Mouse (Mus musculus) granulocyte monocyte progenitor cell, adult 5-6 weeks (primary cell): ENCODE results near the gene Lamtor1. TPM values are rescaled to one million over a fixed set of nuclear protein-coding genes. Genes with fewer than 3 reads are reported as not detected.

Experiments
- ATAC-seq: replicated peaks from 2 replicates; pipeline ENCODE4 v1.8.0; 2016; ENCODE audit warnings: mild to moderate bottlenecking, moderate TSS enrichment, inconsistent platforms; ENCODE audit not compliant: poor library complexity, severe bottlenecking
- total RNA-seq, 2 experiments: library from RNA; stranded (forward) in 1 of 2; stranded (reverse) in 1 of 2; fragments of 200-712, 200-1000 nt in 1 of 2; fragments of >200 nt in 1 of 2; fragmentation: Nextera tagmentation in 1 of 2; gene quantifications; 2 replicates each; pipeline ENCODE4 v1.2.3; 2014 to 2017

The Lamtor1 gene
- total RNA-seq, 2 experiments from 2014 or later, result 89.7 to 91.7 TPM

DNA sequence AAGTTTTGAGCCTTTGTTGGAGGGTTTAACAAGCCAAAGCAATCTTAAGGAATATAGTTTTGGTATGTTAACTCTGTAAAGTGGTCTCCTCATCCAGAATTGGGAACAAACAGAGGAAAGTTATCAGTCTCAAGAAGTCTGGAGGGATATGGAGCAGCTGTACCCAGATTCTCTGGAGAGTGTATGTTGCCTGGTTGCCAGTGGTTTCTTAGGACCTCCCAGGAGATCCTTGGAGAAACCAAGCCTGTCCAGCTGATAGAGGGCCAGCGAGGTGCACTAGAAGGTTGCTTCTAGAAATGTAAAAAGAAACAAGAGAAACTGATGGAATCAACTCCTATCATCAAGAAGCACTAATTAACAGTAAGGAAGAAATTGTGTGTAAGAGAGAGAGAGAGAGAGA lies 45.9 kb downstream of the Lamtor1 start:
- ATAC-seq, result no peak

DNA sequence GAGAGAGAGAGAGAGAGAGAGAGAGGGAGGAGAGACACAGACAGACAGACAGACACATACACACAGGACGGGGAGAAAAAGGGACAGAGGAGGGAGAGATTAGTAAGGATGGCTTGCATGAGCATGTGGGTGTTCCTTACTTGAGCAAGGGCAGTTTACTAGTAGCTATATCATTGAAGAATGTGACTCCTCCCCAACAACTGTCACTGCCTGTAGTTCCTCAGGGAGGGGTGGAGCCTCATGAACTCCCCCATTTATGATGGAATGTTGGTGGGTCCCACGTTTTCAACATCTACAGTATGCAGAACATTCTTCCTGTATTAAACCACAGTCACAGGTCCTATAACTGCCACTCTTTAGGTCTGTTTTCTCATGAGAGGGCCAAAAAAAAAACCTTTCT lies 46.4 kb downstream of the Lamtor1 start:
- ATAC-seq, result peak; percentile 75

GRCm38 (mm10) chr7:101954163-101954562 lies 48.5 kb downstream of the Lamtor1 start:
- no peak for ATAC-seq

GRCm38 (mm10) chr7:101955276-101955675 lies 49.6 kb downstream of the Lamtor1 start:
- ATAC-seq, result no peak

DNA sequence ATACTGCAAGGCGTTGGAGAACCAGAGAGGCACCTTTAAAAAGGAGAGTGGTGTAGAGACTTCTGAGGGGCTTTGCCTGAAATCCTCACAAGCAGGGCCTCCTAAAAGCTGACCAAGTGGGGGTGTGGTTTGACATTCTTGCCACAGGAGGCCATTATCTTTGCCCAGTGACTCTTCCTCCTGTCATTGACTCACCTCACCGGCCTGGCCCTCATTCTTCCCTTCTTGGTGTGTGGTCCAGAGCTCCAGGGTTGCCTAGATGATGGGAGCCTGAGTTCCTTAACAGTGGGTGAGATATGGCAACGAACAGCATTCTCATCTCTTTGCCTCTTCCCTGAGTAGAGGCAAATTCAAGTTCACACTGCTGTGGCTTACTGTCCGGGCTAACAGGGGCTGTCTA lies 50.2 kb downstream of the Lamtor1 start:
- ATAC-seq, result 0 out of 2 replicates have a peak, but pooled peaks have one; percentile 23

DNA sequence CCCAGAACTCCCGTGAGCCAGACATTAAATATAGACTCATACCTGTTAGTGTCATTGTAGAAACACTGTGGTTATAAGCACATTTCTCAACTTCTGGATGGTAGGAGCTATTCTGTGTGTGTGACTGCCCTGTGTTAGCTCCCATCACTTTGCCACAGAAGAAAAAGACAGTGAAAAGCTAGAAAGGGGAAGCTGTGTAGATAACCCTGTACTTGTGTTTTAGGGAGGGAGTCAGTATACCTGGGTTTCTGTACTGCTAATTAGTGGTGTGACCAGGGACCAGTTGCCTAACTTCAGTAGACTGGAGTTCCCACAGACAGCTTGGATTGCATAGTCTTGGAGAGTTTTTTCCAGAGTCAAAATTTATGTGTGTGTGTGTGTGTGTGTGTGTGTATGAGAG lies 50.8 kb downstream of the Lamtor1 start:
- ATAC-seq, result peak; percentile 67

DNA sequence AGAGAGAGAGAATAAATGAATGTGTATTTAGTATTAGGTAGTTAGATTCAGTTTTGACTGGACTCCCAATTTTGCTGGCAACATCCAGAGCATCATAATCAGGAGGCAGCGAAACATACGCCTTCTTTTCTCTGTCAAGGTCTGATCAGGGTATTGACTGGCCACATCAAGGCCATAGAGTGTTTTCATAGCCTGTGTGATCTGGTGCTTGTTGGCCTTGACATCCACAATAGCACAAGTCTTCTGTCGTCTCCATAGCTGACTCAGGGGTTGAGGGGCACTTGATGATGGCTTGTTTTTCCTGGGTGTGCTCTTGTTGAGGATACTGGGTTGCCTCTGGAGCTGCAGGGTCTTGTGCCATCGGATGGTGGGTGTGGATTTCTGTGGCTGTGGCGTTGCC lies 51.2 kb downstream of the Lamtor1 start:
- ATAC-seq, result no peak

- no peak for ATAC-seq
These were observed 57.1 kb downstream of the Lamtor1 start for GRCm38 (mm10) chr7:101962829-101963228.

- no peak for ATAC-seq
These were observed 57.9 kb downstream of the Lamtor1 start for GRCm38 (mm10) chr7:101963621-101964020.

- no peak for ATAC-seq
These were observed 58.8 kb downstream of the Lamtor1 start for GRCm38 (mm10) chr7:101964551-101964950.

DNA sequence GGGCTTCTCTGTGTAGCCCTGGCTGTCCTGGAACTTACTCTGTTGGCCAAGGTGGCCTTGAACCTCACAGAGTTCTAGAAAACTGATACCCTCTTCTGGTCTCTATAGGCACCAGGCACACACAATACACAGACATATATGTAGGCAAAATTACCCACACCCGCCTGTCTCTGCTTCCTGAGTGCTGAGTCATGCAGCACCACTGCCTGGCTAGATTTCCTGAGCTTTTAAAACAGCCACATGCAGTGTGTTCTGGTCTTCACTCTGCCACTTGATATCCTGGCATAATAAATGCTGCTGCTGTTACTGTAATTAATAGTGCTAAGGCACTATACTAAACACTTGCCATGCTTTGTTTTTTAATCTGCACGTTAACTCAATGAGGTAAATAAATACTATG lies 59.9 kb downstream of the Lamtor1 start:
- ATAC-seq, result peak; percentile 42; the same call in 1 of the 2 replicates

DNA sequence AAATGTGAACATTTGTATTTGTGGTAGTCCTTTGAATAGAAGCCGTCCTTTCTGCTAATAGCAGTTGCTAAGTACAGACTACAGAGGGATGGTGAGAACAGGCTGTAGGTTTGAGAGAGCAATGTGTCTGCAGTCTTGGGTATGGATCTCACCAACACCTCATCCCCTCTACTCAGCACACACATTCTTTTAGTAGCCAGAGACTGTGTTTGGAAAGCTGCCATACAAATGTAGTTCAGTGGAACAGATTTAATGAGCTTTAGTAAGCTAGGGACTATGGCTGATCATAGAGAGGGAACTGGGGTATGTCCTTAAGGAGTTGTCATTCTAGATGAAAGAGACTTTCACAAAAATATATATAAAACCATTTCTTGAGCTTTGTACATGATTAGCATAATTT lies 61.6 kb downstream of the Lamtor1 start:
- ATAC-seq, result no peak

- no peak for ATAC-seq
These were observed 63.0 kb downstream of the Lamtor1 start for GRCm38 (mm10) chr7:101968751-101969150.

GRCm38 (mm10) chr7:101969694-101970428 lies 64.2 kb downstream of the Lamtor1 start:
- peak; percentile 69 for ATAC-seq

DNA sequence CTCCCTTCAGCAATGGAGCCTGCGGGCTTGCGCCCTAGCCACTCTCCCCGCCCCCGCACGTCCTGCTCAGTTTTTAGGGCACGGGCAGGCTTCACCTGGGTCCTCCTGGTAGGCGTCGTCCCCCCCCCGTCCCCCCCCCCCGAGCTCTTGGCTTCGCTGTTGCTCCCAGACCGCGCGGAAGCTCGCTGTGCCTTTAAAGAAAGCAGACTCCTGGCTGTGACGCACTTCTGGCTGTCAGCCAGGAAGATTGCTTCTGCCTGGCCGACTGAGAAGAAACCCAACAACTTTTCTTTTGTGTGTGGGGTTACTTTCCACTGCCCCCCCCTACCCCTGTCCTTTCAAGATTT lies 64.7 kb downstream of the Lamtor1 start:
- ATAC-seq, result peak; percentile 18

DNA sequence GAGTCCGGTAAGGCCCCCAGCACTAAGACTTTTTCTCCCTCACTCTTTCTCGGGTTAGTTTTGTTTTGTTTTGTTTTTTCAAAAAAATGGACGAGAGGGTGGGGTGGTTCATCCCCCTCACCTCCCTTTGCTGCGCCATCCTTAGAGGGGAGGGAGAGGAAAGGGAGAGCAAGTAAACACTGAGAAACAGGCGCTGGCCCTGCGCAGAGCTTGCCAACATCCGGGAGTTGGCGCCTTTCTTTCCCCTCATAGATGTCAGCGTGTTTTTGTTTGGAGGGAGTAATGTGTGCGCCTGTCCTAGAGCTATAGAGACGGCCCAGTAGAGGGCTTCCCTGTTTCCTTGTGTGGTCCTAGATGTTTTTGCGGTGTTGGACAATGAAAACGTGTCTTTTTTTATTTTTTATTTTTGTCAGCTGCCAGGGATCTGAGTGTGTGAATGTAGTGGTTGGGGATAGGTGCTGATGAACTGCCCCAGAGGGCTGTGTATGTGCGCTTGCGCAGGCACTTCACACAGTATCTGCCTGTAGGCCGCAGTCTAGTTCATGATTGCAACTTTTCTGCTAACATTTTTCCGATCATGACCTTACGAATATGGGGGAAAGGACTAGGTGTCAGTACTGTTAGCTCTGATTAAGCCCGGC lies 65.2 kb downstream of the Lamtor1 start:
- peak; percentile 42 for ATAC-seq

DNA sequence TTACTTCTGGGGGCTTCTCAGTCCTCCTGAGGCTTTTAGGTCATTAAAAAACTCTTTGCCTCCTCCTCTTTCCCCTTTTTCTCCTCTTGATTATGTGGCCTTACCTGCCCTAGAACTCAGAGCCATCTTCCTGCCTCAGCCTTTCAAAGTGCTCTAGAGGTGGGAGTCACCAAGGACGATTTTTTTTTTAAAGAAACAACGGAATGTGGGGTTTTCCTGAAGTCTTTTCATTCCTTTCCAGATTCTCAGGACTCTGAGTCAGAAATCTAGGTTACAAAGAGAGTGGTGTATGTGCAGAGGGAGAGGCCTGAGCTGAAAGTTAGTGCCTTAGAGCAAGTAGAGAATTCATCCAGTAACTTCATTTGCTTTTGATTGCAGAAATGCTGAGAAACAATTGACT lies 66.0 kb downstream of the Lamtor1 start:
- no peak for ATAC-seq

DNA sequence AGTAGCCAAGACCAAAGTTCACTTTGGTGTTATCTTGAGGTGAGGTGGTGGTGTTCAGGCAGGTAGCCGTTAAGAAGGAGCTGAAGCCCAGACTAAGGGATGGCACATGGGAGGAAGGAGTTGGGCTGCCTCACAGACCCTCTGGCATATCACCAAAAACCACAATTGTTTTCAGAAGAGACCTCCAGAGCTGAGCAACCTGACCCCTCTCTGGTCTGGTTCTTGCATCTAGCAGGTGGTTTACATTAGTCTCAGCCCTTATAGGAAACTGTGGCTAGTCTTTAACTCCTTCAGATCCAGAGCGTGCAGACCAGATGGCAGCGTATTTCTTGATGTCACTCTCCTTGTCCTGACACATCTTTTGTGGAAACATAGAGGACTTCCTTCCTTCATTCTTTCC lies 68.0 kb downstream of the Lamtor1 start:
- no peak for ATAC-seq

GRCm38 (mm10) chr7:101974505-101974904 lies 68.8 kb downstream of the Lamtor1 start:
- ATAC-seq, result no peak
